Mouse (Mus musculus): ENCODE data around the gene Ugt1a8.
"Not testable (repeated sequence)": the region's sequence is repeated elsewhere in the genome, so short reads cannot be mapped to it uniquely, and the experiment has no call there.

The Ugt1a8 gene

GRCm38 (mm10) chr1:88220336-88220735, 132.7 kb downstream of the Ugt1a8 start:
- DNase-seq (ENCODE audit: low spot score in 2 of 2): peak in 1 of 2 experiments; percentile 1

GRCm38 (mm10) chr1:88222216-88222615, 134.6 kb downstream of the Ugt1a8 start:
- DNase-seq (ENCODE audit: low spot score in 2 of 2): no peak

GRCm38 (mm10) chr1:88223011-88223515, 135.4 kb downstream of the Ugt1a8 start:
- DNase-seq (ENCODE audit: low spot score in 2 of 2): not testable (repeated sequence)

- DNase-seq (ENCODE audit: low spot score in 2 of 2): peak in 1 of 2 experiments; percentile 9
These were observed 136.0 kb downstream of the Ugt1a8 start for GRCm38 (mm10) chr1:88223591-88223990.

- DNase-seq (ENCODE audit: low spot score in 2 of 2): no peak
These were observed 136.6 kb downstream of the Ugt1a8 start for GRCm38 (mm10) chr1:88224029-88224776.

- not testable (repeated sequence) for DNase-seq (ENCODE audit: low spot score in 2 of 2)
These were observed 137.7 kb downstream of the Ugt1a8 start for GRCm38 (mm10) chr1:88225301-88225700.

GRCm38 (mm10) chr1:88225741-88226140, 138.1 kb downstream of the Ugt1a8 start:
- no peak for DNase-seq (ENCODE audit: low spot score in 2 of 2)

- DNase-seq (ENCODE audit: low spot score in 2 of 2): peak in 1 of 2 experiments; percentile 5
These were observed 139.2 kb downstream of the Ugt1a8 start, which contains the start of gene Mroh2a for GRCm38 (mm10) chr1:88226670-88227379. Gene Mroh2a (plus strand): TSS chr1:88226986.

GRCm38 (mm10) chr1:88227482-88227881, 139.9 kb downstream of the Ugt1a8 start:
- DNase-seq (ENCODE audit: low spot score in 2 of 2): no peak

GRCm38 (mm10) chr1:88228121-88228520, 140.5 kb downstream of the Ugt1a8 start:
- no peak for DNase-seq (ENCODE audit: low spot score in 2 of 2)

- DNase-seq (ENCODE audit: low spot score in 2 of 2): no peak
These were observed 142.0 kb downstream of the Ugt1a8 start for GRCm38 (mm10) chr1:88229566-88229965.

GRCm38 (mm10) chr1:88229986-88230385, 142.4 kb downstream of the Ugt1a8 start:
- no peak for DNase-seq (ENCODE audit: low spot score in 2 of 2)

GRCm38 (mm10) chr1:88230421-88230820, 142.8 kb downstream of the Ugt1a8 start:
- DNase-seq (ENCODE audit: low spot score in 2 of 2): no peak

- DNase-seq (ENCODE audit: low spot score in 2 of 2): no peak
These were observed 143.6 kb downstream of the Ugt1a8 start for GRCm38 (mm10) chr1:88230981-88231802.

GRCm38 (mm10) chr1:88231803-88232499, 144.3 kb downstream of the Ugt1a8 start:
- no peak for DNase-seq (ENCODE audit: low spot score in 2 of 2)

GRCm38 (mm10) chr1:88232664-88233380, 145.2 kb downstream of the Ugt1a8 start:
- no peak for DNase-seq (ENCODE audit: low spot score in 2 of 2)

GRCm38 (mm10) chr1:88233421-88234247, 146.0 kb downstream of the Ugt1a8 start:
- no peak for DNase-seq (ENCODE audit: low spot score in 2 of 2)

- no peak for DNase-seq (ENCODE audit: low spot score in 2 of 2)
These were observed 146.6 kb downstream of the Ugt1a8 start for GRCm38 (mm10) chr1:88234248-88234610.

GRCm38 (mm10) chr1:88234646-88235045, 147.0 kb downstream of the Ugt1a8 start:
- DNase-seq (ENCODE audit: low spot score in 2 of 2): peak in 1 of 2 experiments; percentile 17
